Mouse (Mus musculus) liver, adult 2 months (tissue): ENCODE measurements around the gene Gm10337.

Source experiments
- CTCF ChIP-seq: fragments of 200-500 bp; IDR thresholded peaks from 2 replicates; pipeline ENCODE4 v1.5.1; 2011; ENCODE audit warnings: low read depth, low read length, control low read depth
- POLR2A ChIP-seq: fragments of 200-500 bp; IDR thresholded peaks from 2 replicates; pipeline ENCODE4 v1.6.1; 2011; ENCODE audit warnings: low read length, control low read depth; ENCODE audit not compliant: insufficient read depth; ENCODE audit errors: extremely low read depth

GRCm38 (mm10) chr15:102487664-102488063 lies 15.9 kb upstream of the Gm10337 start:
- TF ChIP-seq CTCF (no peak), POLR2A (no peak)
